Mouse (Mus musculus) lung, postnatal 0 days (tissue): ENCODE measurements at regions not wholly inside any gene's neighbourhood (a gene's known extent, or its start where the extent isn't known, plus 50 kb on each side); places are given as distances from the start of the nearest gene placed in this dataset.

Source experiments
- ATAC-seq: fragments of 200-750 bp; cut with Nextera tagmentation; 2 replicates; pipeline ENCODE4 v1.8.0; 2017; ENCODE audit warnings: moderate library complexity
- DNase-seq: peaks from one replicate; pipeline ENCODE4 v3.0.0-alpha.2; 2016; ENCODE audit warnings: low spot score
- H3K27ac ChIP-seq: fragments of 300-500 bp; sonication (generic); 2 replicates; pipeline ENCODE4 v1.5.1; 2014; ENCODE audit warnings: antibody characterized with exemption, mild to moderate bottlenecking, low read length, mixed read lengths
- H3K27me3 ChIP-seq: fragments of 300-500 bp; sonication (generic); replicated peaks from 2 replicates; pipeline ENCODE4 v1.6.1; 2014; ENCODE audit warnings: low read length, mixed read lengths; ENCODE audit not compliant: insufficient read depth
- H3K36me3 ChIP-seq: fragments of 300-500 bp; sonication (generic); 2 replicates; pipeline ENCODE4 v1.6.1; 2014; ENCODE audit warnings: low read length, mixed read lengths; ENCODE audit not compliant: insufficient read depth
- H3K4me1 ChIP-seq: fragments of 300-500 bp; sonication (generic); 2 replicates; pipeline ENCODE4 v1.6.1; 2014; ENCODE audit warnings: antibody characterized with exemption, low read depth, low read length, mixed read lengths; ENCODE audit not compliant: insufficient read depth
- H3K4me2 ChIP-seq: fragments of 300-500 bp; sonication (generic); replicated peaks from 2 replicates; pipeline ENCODE4 v1.6.1; 2014; ENCODE audit warnings: low read depth, mild to moderate bottlenecking, low read length, moderate library complexity, mixed read lengths
- H3K4me3 ChIP-seq: fragments of 300-500 bp; sonication (generic); 2 replicates; pipeline ENCODE4 v1.5.1; 2014; ENCODE audit warnings: low read depth, low read length
- H3K9ac ChIP-seq: fragments of 300-500 bp; sonication (generic); replicated peaks from 2 replicates; pipeline ENCODE4 v1.6.1; 2014; ENCODE audit warnings: low read depth, mild to moderate bottlenecking
- H3K9me3 ChIP-seq: fragments of 300-500 bp; sonication (generic); 2 replicates; pipeline ENCODE4 v1.6.1; 2016; ENCODE audit warnings: low read length, mixed read lengths
- CTCF ChIP-seq: IDR thresholded peaks from 2 replicates; pipeline ENCODE4 v1.5.1; 2016; ENCODE audit warnings: antibody characterized with exemption, mild to moderate bottlenecking
- EP300 ChIP-seq: IDR thresholded peaks from 2 replicates; pipeline ENCODE4 v1.6.1; 2016; ENCODE audit warnings: antibody characterized with exemption, mild to moderate bottlenecking, control low read depth
- WGBS: fragments of 180-500 bp; shearing (Covaris S2); extraction: QIAGEN DNeasy Blood & Tissue Kit; methylation state at CpG from one replicate; pipeline ENCODE4 v1.1.7; 2014; 5-methylcytosine and 5-hydroxymethylcytosine counted together

DNA sequence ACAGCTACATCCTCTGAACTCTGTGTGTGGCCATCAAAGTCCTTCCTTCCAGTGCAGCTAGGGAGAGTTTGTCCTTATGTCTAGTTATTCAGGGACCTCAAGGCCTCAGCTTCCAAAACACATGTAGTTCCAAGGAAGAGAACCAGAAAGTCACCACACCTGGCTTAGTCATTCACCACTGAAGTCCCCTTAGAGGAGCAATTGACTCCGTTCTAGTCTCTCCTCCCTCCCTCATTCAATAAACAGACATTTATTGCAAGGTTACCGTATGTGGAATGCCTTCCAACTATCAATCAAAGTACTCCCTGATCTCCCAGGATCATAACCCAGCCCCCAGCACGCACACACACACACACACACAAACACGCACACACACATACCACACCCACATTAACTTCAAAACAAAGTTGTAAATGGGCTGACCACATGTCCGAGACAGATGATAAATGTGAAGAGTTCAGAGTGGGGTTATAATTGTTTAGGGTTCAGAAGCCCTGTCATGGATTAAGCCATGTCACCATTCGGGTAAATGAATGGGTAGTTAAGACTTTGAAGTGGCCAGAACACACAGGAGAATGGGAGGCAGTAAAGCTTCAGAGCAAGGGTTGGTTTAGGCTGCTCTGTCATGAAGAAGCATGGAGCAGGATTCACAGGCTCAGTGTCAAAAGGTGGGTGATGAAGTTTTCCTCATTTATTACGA, 141.4 kb downstream of the Irs2 start:
- TF ChIP-seq CTCF (no peak), EP300 (no peak)
- H3K4me3 ChIP-seq: no peak overlapping the region
- no peak overlapping the region for H3K4me2 ChIP-seq
- ATAC-seq (no peak), DNase-seq (no peak)
- H3K27me3 ChIP-seq: 0 out of 2 replicates have a peak, but pooled peaks cover 5% of the 10 kb centered on the region
- no peak overlapping the region for H3K9ac ChIP-seq
- H3K4me1 ChIP-seq: no peaks in the 10 kb centered on the region
- WGBS: 46% methylated on average over 7 of the region's 7 CpGs
- no peak overlapping the region for H3K27ac ChIP-seq
- H3K9me3 ChIP-seq: no peaks in the 10 kb centered on the region
- H3K36me3 ChIP-seq: no peaks in the 10 kb centered on the region

GRCm38 (mm10) chr8:10865941-10866513, 142.2 kb downstream of the Irs2 start:
- no peak overlapping the region for H3K4me3 ChIP-seq
- no peaks in the 10 kb centered on the region for H3K9me3 ChIP-seq
- H3K36me3 ChIP-seq: no peaks in the 10 kb centered on the region
- H3K4me1 ChIP-seq: no peaks in the 10 kb centered on the region
- no peak overlapping the region for H3K4me2 ChIP-seq
- no peak for DNase-seq
- no peak overlapping the region for H3K9ac ChIP-seq
- TF ChIP-seq EP300 (no peak), CTCF (no peak)
- H3K27ac ChIP-seq: no peak overlapping the region
- H3K27me3 ChIP-seq: 0 out of 2 replicates have a peak, but pooled peaks cover 5% of the 10 kb centered on the region
- ATAC-seq: no peak
- 42% methylated on average over 11 of the region's 11 CpGs for WGBS

DNA sequence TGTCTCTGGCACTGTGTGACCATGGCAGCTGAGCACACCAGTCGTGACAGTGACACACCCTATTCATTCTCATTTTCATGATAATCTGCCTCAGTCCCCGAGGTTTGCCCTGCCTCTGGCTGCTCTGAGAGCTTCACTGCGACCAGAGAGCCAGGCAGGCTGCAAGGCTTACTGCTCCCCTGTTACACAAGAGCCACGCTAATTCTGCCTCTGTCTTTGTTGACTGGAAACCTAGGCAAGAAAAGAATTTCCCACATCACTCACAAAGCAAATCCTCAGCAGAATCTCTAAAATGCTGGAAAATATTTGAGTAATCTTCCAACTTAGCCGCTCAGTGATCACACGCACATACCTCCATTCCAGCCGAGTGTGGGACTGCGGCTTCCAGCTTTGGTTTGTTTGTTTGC, 142.8 kb downstream of the Irs2 start:
- no peak overlapping the region for H3K27ac ChIP-seq
- WGBS: 17% methylated on average over 8 of the region's 8 CpGs

DNA sequence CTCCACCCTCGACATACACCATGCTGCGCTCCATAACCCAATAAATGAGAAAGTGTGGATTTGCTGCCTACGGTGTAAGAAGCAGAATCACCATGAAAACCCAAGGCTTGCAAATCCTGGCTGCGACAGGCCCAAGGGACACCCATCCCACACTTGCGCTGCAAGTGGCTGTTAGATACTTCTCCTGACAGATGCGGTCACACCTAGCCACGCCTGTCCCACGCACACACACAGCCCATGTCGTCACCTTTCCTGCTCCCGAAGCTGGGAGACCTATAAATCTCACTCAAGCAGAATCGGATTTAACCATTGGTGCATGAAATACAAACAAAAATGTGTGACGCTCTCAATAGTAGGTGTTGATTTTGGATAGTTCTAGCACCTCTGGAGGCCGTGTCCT, 145.8 kb downstream of the Irs2 start:
- 77% methylated on average over 13 of the region's 13 CpGs for WGBS
- no peak for TF ChIP-seq CTCF
- no peak for TF ChIP-seq EP300
- H3K4me2 ChIP-seq: no peak overlapping the region

More for the DNA sequence above, 142.8 kb downstream of the Irs2 start:
- ATAC-seq (peak; percentile 67), DNase-seq (peak; percentile 76)
- Histone ChIP-seq H3K4me1 (no peaks in the 10 kb centered on the region), H3K4me3 (no peak overlapping the region), H3K4me2 (no peak overlapping the region), H3K36me3 (no peaks in the 10 kb centered on the region), H3K9me3 (no peaks in the 10 kb centered on the region), H3K9ac (no peak overlapping the region), H3K27me3 (0 out of 2 replicates have a peak, but pooled peaks cover 5% of the 10 kb centered on the region)
- no peak for TF ChIP-seq CTCF
- TF ChIP-seq EP300: no peak

GRCm38 (mm10) chr8:10860810-10861209, 147.4 kb downstream of the Irs2 start:
- H3K36me3 ChIP-seq: no peaks in the 10 kb centered on the region
- no peak for ATAC-seq
- no peaks in the 10 kb centered on the region for H3K9me3 ChIP-seq
- H3K4me1 ChIP-seq: no peaks in the 10 kb centered on the region
- WGBS: 72% methylated on average over 4 of the region's 4 CpGs
- no peak overlapping the region for H3K9ac ChIP-seq
- H3K4me2 ChIP-seq: no peak overlapping the region
- no peak for DNase-seq
- no peak overlapping the region for H3K27ac ChIP-seq
- no peak overlapping the region for H3K4me3 ChIP-seq
- 0 out of 2 replicates have a peak, but pooled peaks cover 5% of the 10 kb centered on the region for H3K27me3 ChIP-seq
- no peak for TF ChIP-seq EP300
- TF ChIP-seq CTCF: no peak

More for the DNA sequence above, 145.8 kb downstream of the Irs2 start:
- H3K27ac ChIP-seq: no peak overlapping the region
- ATAC-seq: no peak
- H3K27me3 ChIP-seq: 0 out of 2 replicates have a peak, but pooled peaks cover 5% of the 10 kb centered on the region
- no peak overlapping the region for H3K9ac ChIP-seq
- no peaks in the 10 kb centered on the region for H3K36me3 ChIP-seq
- H3K4me3 ChIP-seq: no peak overlapping the region
- no peaks in the 10 kb centered on the region for H3K4me1 ChIP-seq
- no peaks in the 10 kb centered on the region for H3K9me3 ChIP-seq
- no peak for DNase-seq

- Histone ChIP-seq H3K9ac (no peak overlapping the region), H3K4me3 (no peak overlapping the region), H3K27ac (no peak overlapping the region), H3K4me2 (no peak overlapping the region), H3K4me1 (no peaks in the 10 kb centered on the region), H3K27me3 (no peaks in the 10 kb centered on the region), H3K36me3 (no peaks in the 10 kb centered on the region), H3K9me3 (no peaks in the 10 kb centered on the region)
- DNase-seq: peak; percentile 21
- WGBS: 88% methylated on average over 3 of the region's 3 CpGs
- ATAC-seq: no peak
- TF ChIP-seq EP300 (no peak), CTCF (no peak)
Observed at GRCm38 (mm10) chr8:10857874-10858273, 150.4 kb downstream of the Irs2 start.
